Mouse (Mus musculus) lung, postnatal 4 days (tissue): Measurements from ENCODE around the gene Mmp2.

ENCODE experiments used
- DNase-seq, 2 experiments: peaks; one replicate each; pipeline ENCODE4 v3.0.0; 2021

Gene Mmp2

DNA sequence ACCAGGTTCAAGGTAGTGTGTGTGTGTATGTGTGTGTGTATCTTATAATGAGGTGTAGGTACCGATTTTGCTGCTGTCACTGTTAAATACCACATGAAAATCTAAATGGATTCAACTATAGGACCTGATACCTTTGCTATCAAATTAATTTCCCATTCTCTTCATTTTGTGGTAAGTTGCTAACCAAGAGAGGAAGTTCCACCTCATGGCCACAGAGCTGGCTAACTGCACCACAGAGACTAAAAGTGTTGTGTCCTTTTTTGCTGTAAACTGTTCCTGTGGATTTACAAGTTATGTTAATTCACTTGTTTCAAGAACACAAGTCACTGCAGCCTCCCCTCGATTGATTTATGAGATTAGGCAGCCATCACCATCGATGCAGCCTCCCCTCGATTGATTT is 70.7 kb downstream of the Mmp2 start:
- DNase-seq: no peak

DNA sequence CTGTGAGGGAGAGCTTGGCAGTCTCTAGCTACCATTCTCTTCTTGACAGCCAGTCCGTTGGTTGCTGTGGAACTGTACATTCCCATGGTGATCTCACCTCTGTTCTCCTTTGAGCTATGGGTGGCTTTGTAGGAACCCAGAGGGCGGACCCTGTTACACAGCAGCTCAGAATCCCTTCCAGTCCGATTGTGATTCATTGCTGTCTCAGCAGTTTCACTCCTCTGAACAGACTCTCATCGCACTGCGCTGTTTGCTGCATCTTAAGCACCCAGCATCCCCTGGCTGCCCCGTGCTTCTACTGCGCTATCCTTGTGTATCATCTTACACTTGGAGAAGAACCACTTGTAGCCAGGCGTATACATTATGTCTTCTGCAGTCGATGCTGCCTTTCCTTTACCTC is 72.5 kb downstream of the Mmp2 start:
- no peak for DNase-seq

DNA sequence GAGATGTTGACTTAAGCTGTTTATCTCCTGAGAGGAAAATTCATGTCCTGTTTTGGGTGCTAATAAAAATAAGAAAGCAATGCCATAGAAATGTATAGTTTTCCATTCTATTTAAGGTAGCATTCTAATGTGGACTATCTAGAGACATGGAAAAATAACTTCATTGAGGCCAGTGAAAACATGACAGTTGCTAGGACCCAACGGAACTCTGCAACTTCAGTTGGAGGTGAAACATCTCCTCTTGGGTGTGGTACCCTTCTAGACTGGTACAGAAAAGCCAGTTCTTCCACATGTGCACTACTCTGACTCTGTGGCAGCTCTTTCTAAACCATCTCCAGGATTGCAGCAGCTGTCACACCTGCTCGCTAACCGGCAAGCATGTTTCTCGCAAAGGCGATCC is 74.0 kb downstream of the Mmp2 start, which contains the start of gene Capns2:
Gene Capns2, plus strand, starts transcription at position 301 of the 400 bp plus-strand sequence.
- DNase-seq: no peak

DNA sequence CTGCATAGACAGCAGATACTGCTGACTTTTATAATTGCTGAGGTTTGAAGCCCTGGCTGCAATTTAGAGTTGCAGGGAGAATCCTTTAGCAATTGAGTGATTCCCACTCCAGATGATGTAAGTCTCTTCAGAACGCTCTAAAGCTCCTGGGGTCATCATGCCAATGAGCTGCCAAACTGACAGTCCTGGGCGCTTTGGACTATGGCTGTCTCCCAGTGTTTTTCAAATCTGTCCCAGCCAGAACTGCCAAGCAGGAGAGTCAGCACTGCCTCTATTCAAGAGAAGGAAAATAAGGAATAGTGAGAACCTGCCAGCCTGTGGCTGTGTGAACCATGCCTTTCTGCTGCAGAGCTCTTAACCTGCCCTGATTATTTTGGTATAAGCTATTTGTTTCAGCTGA is 75.9 kb downstream of the Mmp2 start:
- no peak for DNase-seq
